Mouse (Mus musculus) cortical plate, adult 2 months (tissue): Measurements from ENCODE around the gene Trabd.

Experiments
- CTCF ChIP-seq: fragments of 200-500 bp; IDR thresholded peaks from 2 replicates; pipeline ENCODE4 v1.5.1; 2011; ENCODE audit warnings: mild to moderate bottlenecking, control low read depth, low read length; ENCODE audit not compliant: insufficient read depth; ENCODE audit errors: extremely low read depth
- POLR2A ChIP-seq: fragments of 200-500 bp; IDR thresholded peaks from 2 replicates; pipeline ENCODE4 v1.6.1; 2011; ENCODE audit warnings: mild to moderate bottlenecking, low read length, control low read depth; ENCODE audit not compliant: insufficient read depth; ENCODE audit errors: extremely low read depth

- TF ChIP-seq POLR2A (no peak), CTCF (no peak)
Measured at GRCm38 (mm10) chr15:89060811-89061460, 14.0 kb upstream of the Trabd start.
